Mouse (Mus musculus) heart, postnatal 14 days (tissue): ENCODE data around the gene U2af2. TPM values are rescaled to one million over a fixed set of nuclear protein-coding genes. Genes with fewer than 3 reads are reported as not detected.
"Not testable (repeated sequence)": the region's sequence is repeated elsewhere in the genome, so short reads cannot be mapped to it uniquely, and the experiment has no call there.

ENCODE experiments used
- DNase-seq, 2 experiments: peaks; one replicate each; pipeline ENCODE4 v3.0.0; 2021 to 2022
- intact Hi-C: fragments of 180-260 bp; cut with DNase I; formaldehyde crosslinking; loops from one replicate; pipeline ENCODE4 v1.15.1; 2025
- total RNA-seq, 2 experiments: library from RNA; stranded (reverse); gene quantifications; 2 replicates each; pipeline ENCODE4 v1.2.3; 2021

U2af2 gene
- total RNA-seq, 2 experiments from 2014 or later, result 85.6 to 94.1 TPM

GRCm38 (mm10) chr7:5060944-5061773 is 784 bp upstream of the U2af2 start:
- DNase-seq, result peak; percentile 97 to 99
- intact Hi-C loops, result loop anchor here (2.0 kb wide), 2 partner anchors 46 to 64 kb away; partner anchors contain the start of genes Fiz1, Gm44973, Rasl2-9 and Zfp524

- intact Hi-C loops, result loop anchor here (2.0 kb wide), 1 partner anchor 18 kb away; the partner anchor contains the start of gene Epn1
- peak in 1 of 2 experiments; percentile 72 for DNase-seq
Measured at GRCm38 (mm10) chr7:5062360-5063001, 538 bp downstream of the U2af2 start.

- intact Hi-C loops, result no loop called here
- DNase-seq, result no peak
Measured at GRCm38 (mm10) chr7:5064886-5065285, 2.9 kb downstream of the U2af2 start.

DNA sequence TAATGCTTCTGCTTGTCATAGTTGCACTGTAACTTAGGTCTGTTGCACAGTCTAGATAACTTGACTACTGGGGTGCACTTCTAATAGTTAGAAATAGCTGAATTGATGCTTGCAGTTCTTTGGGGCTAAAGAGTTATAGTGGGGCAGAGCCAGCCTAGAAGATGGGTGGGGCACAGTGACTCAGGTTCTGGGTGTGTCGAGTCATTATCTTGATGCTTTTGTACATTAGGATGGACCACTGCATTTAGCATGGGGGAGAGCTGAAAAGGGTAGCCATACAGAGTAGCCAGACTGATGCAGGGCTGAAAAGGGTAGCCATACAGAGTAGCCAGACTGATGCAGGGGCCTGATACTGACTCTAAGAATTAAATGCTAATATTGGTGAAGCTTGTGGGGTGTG is 11.6 kb downstream of the U2af2 start:
- intact Hi-C loops, result no loop called here

DNA sequence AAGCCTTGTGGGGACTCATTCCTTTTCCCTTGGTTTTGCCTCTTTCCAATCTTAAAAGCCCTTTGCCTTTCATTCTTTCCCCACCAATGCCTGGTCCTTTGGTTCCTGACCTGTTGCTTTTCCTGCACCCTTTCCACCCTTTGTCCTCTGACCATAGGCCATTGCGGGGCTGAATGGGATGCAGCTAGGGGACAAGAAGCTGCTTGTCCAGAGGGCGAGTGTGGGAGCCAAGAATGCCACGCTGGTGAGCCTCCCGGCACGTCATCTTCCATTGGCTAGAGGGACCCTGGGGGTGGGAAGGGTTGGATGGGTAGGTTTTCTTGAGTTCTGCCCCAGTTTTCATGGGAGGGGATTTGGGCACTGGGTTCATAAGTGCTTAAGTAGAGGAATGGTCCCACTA is 13.0 kb downstream of the U2af2 start:
- intact Hi-C loops, result no loop called here
- no peak for DNase-seq

More for the DNA sequence above, 11.6 kb downstream of the U2af2 start:
- DNase-seq, result no peak

DNA sequence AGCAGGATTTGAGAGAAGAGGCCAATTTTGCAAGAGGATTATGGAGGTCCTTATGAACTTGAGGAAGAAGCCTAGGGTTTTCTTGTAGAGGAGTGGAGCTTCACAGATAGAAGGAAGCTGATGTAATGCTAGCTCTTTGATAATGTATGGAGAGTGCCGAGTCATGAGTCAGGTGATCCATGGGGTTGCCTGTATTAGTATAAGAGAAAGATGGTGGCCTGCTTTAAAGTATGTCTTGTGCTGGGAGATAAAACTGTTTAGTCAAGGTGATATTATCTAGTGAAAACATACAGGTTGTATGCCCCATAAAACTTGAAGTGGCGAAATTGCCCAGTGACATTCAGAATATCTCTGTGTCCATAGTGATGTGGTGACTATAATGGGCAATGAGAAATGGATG is 15.0 kb downstream of the U2af2 start:
- intact Hi-C loops, result no loop called here
- DNase-seq, result no peak

- intact Hi-C loops, result loop anchor here (2.0 to 10.0 kb wide), 4 partner anchors 17 to 1075 kb away; partner anchors contain the start of genes U2af2 and Zfp787
- DNase-seq, result not testable (repeated sequence)
Measured at GRCm38 (mm10) chr7:5079365-5080009, 17.5 kb downstream of the U2af2 start.

GRCm38 (mm10) chr7:5080010-5080751 is 18.2 kb downstream of the U2af2 start, which contains the start of gene Epn1:
Epn1 (plus strand) TSS chr7:5080235.
- intact Hi-C loops, result loop anchor here (2.0 to 10.0 kb wide), 4 partner anchors 17 to 1075 kb away; partner anchors contain the start of genes U2af2 and Zfp787
- DNase-seq, result peak; percentile 96 to 97

DNA sequence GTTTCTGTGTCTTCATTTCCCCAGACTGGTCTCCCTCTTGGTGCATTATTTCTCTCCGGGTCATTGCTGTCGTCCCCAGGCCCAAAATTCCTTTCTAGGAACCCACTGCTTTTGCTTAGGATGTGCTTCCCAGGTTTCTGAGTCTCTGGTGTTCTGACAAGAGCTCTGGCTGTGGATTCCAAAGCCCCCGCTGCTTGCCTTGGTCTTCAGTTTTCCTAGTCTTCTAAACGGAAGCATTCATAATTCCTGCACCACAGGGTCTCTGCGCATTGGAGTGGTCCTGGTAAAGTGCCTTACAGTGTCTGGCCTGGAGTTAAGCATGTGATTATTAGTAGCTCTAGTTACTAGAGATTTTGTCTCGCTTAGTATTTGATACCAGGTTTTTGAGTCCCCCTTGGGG is 18.9 kb downstream of the U2af2 start:
- intact Hi-C loops, result loop anchor here (2.0 to 10.0 kb wide), 4 partner anchors 18 to 1074 kb away; partner anchors contain the start of genes U2af2 and Zfp787

GRCm38 (mm10) chr7:5081241-5081640 is 19.3 kb downstream of the U2af2 start:
- intact Hi-C loops, result loop anchor here (2.0 to 10.0 kb wide), 4 partner anchors 18 to 1074 kb away; partner anchors contain the start of genes U2af2 and Zfp787
- DNase-seq, result no peak

More for the DNA sequence above, 18.9 kb downstream of the U2af2 start:
- no peak for DNase-seq

- no peak for DNase-seq
- intact Hi-C loops, result loop anchor here (2.0 to 10.0 kb wide), 4 partner anchors 19 to 1073 kb away; partner anchors contain the start of genes U2af2 and Zfp787
Measured at GRCm38 (mm10) chr7:5081939-5082338, 20.0 kb downstream of the U2af2 start.

- DNase-seq, result no peak
- intact Hi-C loops, result loop anchor here (5.0 to 10.0 kb wide), 3 partner anchors 39 to 1071 kb away; partner anchors contain the start of gene Zfp787
Measured at GRCm38 (mm10) chr7:5083325-5084105, 21.6 kb downstream of the U2af2 start.

DNA sequence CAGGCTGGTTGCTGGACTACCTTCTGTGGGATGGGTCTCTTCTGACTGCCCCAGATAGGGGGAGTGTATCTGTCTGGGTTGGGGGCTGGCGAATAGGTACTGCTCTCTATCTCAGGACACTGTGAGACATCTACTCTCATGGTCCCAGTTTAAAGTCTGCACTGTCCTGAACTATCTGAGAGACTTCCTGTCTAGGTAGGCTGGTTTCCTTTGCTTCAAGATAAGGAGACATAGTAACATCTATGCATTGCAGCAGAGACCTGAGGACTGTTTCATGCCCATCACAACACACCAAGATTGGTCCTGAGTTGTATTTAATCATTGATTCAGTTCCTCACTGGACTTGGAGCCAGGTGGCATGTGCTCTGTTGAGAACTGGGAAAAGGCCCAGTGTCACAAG is 23.6 kb downstream of the U2af2 start:
- intact Hi-C loops, result loop anchor here (10.0 kb wide), 2 partner anchors 941 to 1069 kb away; partner anchors contain the start of gene Zfp787
- no peak for DNase-seq

DNA sequence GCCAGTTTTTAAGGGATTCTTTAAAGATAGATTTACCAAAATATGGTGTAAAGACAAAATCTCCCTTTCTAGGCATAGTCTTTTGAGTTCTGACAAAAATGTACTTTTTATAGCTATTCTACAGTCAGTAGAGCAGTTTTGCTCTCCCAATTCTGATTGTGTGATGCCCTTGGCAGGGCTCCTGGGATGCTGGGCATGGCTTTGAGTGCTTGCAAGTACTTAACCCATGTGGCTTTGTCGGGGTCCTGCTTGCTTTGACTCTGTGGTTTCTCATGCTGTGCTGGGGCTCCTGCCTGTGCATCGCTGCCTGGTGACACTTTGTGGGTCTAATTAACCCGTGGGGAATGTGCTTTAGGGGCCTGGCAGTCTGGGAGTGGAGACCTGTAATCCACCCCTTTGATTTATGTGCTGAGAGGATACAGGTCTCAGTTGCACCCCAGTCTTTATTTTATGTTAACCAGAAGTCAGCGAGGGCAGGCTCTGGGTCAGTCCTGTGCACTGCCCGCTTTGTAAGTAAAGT is 25.0 kb downstream of the U2af2 start:
- intact Hi-C loops, result loop anchor here (10.0 kb wide), 2 partner anchors 942 to 1068 kb away; partner anchors contain the start of gene Zfp787
- peak; percentile 27 to 30 for DNase-seq

- no peak for DNase-seq
- intact Hi-C loops, result loop anchor here (10.0 kb wide), 2 partner anchors 943 to 1067 kb away; partner anchors contain the start of gene Zfp787
Measured at GRCm38 (mm10) chr7:5087886-5088285, 25.9 kb downstream of the U2af2 start.

DNA sequence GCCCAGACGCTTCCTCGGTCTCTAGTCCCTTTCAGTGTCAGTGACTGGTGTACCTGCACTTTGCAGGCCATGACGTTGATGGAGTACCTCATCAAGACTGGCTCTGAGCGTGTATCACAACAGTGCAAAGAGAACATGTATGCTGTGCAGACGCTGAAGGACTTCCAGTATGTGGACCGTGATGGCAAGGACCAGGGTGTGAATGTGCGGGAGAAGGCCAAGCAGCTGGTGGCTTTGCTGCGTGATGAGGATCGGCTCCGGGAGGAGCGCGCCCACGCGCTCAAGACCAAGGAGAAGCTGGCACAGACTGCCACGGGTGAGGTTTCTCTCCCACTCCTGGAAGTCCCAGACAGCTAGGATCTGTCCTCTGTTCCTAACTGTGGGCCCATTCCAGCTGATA is 27.9 kb downstream of the U2af2 start:
- intact Hi-C loops, result loop anchor here (10.0 kb wide), 2 partner anchors 945 to 1065 kb away; partner anchors contain the start of gene Zfp787
- DNase-seq, result no peak

GRCm38 (mm10) chr7:5091008-5091728 is 29.2 kb downstream of the U2af2 start:
- DNase-seq, result no peak
- intact Hi-C loops, result no loop called here

- DNase-seq, result no peak
- intact Hi-C loops, result no loop called here
Measured at GRCm38 (mm10) chr7:5092381-5092780, 30.4 kb downstream of the U2af2 start.
